Mouse (Mus musculus) heart, postnatal 36 days (tissue): ENCODE results near the gene Akr1c21. TPM values are rescaled to one million over a fixed set of nuclear protein-coding genes. Genes with fewer than 3 reads are reported as not detected.
"Not testable (repeated sequence)": the region's sequence is repeated elsewhere in the genome, so short reads cannot be mapped to it uniquely, and the experiment has no call there.

ENCODE experiments used
- DNase-seq, 2 experiments: peaks; one replicate each; pipeline ENCODE4 v3.0.0; 2021 to 2022
- intact Hi-C: fragments of 180-260 bp; cut with DNase I; formaldehyde crosslinking; loops from one replicate; pipeline ENCODE4 v1.15.1; 2025
- total RNA-seq, 2 experiments: library from RNA; stranded (reverse); gene quantifications; 2 replicates each; pipeline ENCODE4 v1.2.3; 2021

Akr1c21 gene
- total RNA-seq, result not detected

- DNase-seq, result no peak
- intact Hi-C loops, result no loop called here
Measured at GRCm38 (mm10) chr13:4573871-4574270, at the start of gene Akr1c21. TSS of gene Akr1c21 (plus strand) at chr13:4574075.

- DNase-seq, result no peak
Measured at GRCm38 (mm10) chr13:4559143-4559542, 14.7 kb upstream of the Akr1c21 start.

GRCm38 (mm10) chr13:4560500-4560899 lies 13.4 kb upstream of the Akr1c21 start:
- intact Hi-C loops, result no loop called here

More at GRCm38 (mm10) chr13:4559143-4559542, 14.7 kb upstream of the Akr1c21 start:
- intact Hi-C loops, result no loop called here

GRCm38 (mm10) chr13:4565996-4566395 lies 7.9 kb upstream of the Akr1c21 start:
- DNase-seq, result no peak
- intact Hi-C loops, result no loop called here

More at GRCm38 (mm10) chr13:4560500-4560899, 13.4 kb upstream of the Akr1c21 start:
- no peak for DNase-seq

GRCm38 (mm10) chr13:4576921-4577320 lies 3.0 kb downstream of the Akr1c21 start:
- intact Hi-C loops, result no loop called here

GRCm38 (mm10) chr13:4603431-4603830 lies 29.6 kb downstream of the Akr1c21 start:
- DNase-seq, intact Hi-C loops: not testable (repeated sequence)

More at GRCm38 (mm10) chr13:4576921-4577320, 3.0 kb downstream of the Akr1c21 start:
- no peak for DNase-seq

- intact Hi-C loops, result no loop called here
- no peak for DNase-seq
Measured at GRCm38 (mm10) chr13:4606821-4607220, 32.9 kb downstream of the Akr1c21 start.

- intact Hi-C loops, result no loop called here
- DNase-seq, result no peak
Measured at GRCm38 (mm10) chr13:4608530-4608929, 34.7 kb downstream of the Akr1c21 start.

GRCm38 (mm10) chr13:4608961-4609409 lies 35.1 kb downstream of the Akr1c21 start, which contains the start of gene Akr1e1:
TSS of gene Akr1e1 (minus strand) at chr13:4609174.
- intact Hi-C loops, result no loop called here
- peak; percentile 78 to 88 for DNase-seq

- intact Hi-C loops, result loop anchor here (5.0 kb wide), 2 partner anchors 379 to 479 kb away; no protein-coding TSS in a partner anchor
- DNase-seq, result no peak
Measured at GRCm38 (mm10) chr13:4610902-4611301, 37.0 kb downstream of the Akr1c21 start.

Other genes starting within 250 kb of the Akr1c21 start
- gene Akr1c6, start 139.8 kb upstream of the Akr1c21 start, total RNA-seq, result not detected
- not detected for gene Akr1c20, start 50.7 kb upstream of the Akr1c21 start, total RNA-seq
- gene Akr1e1, start 35.1 kb downstream of the Akr1c21 start, total RNA-seq, result 10 to 100 TPM; 17.2 to 19.8 TPM